Mouse (Mus musculus): ENCODE results near the gene Pcolce2. TPM values are rescaled to one million over a fixed set of nuclear protein-coding genes. Genes with fewer than 3 reads are reported as not detected.

The Pcolce2 gene
- polyA plus RNA-seq, 1 experiment, result 4.5 TPM

DNA sequence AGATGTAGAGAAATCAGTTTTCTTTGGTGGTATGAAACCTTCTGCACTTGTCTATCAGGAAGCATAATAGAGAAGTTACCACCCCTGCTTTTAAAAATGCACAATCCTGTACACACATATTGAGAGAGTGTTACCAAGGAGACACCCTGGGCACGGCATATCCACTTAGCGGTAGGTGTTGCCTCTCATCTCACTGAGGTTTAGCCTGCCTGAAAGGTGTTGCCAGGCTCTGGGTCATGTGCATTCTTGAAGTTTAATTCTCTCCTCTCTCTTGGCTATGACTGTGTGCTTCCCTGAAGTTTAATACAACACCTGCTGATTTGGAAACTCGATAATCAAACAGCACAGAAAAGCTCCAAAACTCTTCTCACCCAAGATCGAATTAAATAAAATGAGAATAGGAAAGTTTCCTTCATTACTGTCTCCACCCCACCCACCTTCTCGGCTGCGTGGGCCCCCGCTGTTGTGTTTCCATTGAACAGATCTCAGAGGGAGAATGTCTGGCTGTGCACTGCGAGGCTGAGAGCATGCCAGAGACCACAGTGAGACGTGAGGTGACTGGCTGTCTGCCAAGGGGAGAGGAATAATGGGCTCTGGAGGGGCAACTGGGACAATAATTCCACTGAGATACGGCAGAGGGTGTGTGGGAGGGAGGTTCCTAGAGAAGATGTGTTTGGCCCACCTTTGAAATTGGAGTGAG is 27.0 kb downstream of the Pcolce2 start:
- Histone ChIP-seq H3K27ac (ENCODE audit: insufficient read depth, low read length) (no peak overlapping the region), H3K4me3 (replicated peaks; ENCODE audit: insufficient read depth, low read depth, low read length) (no peak overlapping the region), H3K4me1 (ENCODE audit: control insufficient read depth, insufficient read depth, low read length) (no peaks in the 10 kb centered on the region; the same call in 1 of the 2 replicates), H3K27me3 (ENCODE audit: control insufficient read depth, insufficient read depth, low read length) (no peaks in the 10 kb centered on the region)
- no peak for TF ChIP-seq CTCF (IDR thresholded peaks at IDR 0.05; ENCODE audit: borderline replicate concordance, insufficient read depth, low read depth, low read length)
- no peak for TF ChIP-seq POLR2A (IDR thresholded peaks at IDR 0.05; ENCODE audit: borderline replicate concordance, insufficient read depth, low read length)
- DNase-seq, result no peak
- WGBS, result 36% methylated on average over 10 of the region's 10 CpGs

DNA sequence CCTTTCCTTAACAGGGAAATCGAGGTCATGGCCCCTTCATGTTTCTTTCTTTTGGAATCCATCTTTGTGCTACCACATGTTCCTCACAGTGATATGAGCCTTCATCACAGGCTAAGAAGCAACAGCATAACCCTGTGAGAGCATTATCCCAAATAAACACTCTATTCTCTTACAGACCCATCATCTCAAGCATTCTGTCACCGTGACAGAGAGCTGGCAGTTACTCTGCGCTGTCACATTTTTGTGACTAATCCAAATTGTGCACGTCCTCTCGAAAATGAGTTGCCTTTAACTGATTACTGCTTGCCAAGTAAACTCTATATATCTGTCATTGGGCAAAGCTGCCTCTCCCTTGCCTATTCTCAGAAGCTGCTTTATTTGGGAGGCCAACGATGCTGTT is 28.4 kb downstream of the Pcolce2 start:
- no peak for DNase-seq
- WGBS, result 86% methylated on average over 6 of the region's 6 CpGs

DNA sequence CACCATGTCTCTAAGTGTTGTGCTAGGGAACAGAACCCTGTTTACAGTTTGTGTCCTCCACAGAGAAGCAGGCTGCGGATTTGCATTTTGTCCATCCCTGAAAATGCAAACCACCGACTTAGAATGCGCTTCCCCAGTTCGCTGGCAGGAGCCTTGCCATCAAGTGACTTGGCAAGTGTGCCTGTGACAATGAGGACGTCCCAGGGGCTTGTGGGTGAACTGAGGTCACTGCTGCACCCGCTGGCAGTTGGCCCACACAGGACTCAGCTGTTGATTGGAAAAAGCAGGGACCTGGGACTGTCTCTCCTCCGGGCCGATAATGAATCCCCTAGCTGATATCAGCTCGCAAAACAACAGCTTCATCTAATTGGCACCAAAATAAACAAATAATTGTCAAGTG is 30.4 kb downstream of the Pcolce2 start:
- TF ChIP-seq POLR2A (IDR thresholded peaks at IDR 0.05; ENCODE audit: borderline replicate concordance, insufficient read depth, low read length) (no peak), CTCF (IDR thresholded peaks at IDR 0.05; ENCODE audit: borderline replicate concordance, insufficient read depth, low read depth, low read length) (no peak)
- 9% methylated on average over 9 of the region's 9 CpGs for WGBS
- no peak overlapping the region for H3K4me3 ChIP-seq (replicated peaks; ENCODE audit: insufficient read depth, low read depth, low read length)
- no peaks in the 10 kb centered on the region; the same call in 1 of the 2 replicates for H3K4me1 ChIP-seq (ENCODE audit: control insufficient read depth, insufficient read depth, low read length)
- H3K27ac ChIP-seq (ENCODE audit: insufficient read depth, low read length), result no peak overlapping the region
- H3K27me3 ChIP-seq (ENCODE audit: control insufficient read depth, insufficient read depth, low read length), result no peaks in the 10 kb centered on the region
- peak; percentile 61 to 70 for DNase-seq

More for the DNA sequence above, 28.4 kb downstream of the Pcolce2 start:
- no peak for TF ChIP-seq POLR2A (IDR thresholded peaks at IDR 0.05; ENCODE audit: borderline replicate concordance, insufficient read depth, low read length)
- no peak for TF ChIP-seq CTCF (IDR thresholded peaks at IDR 0.05; ENCODE audit: borderline replicate concordance, insufficient read depth, low read depth, low read length)
- no peak overlapping the region for H3K4me3 ChIP-seq (replicated peaks; ENCODE audit: insufficient read depth, low read depth, low read length)
- no peaks in the 10 kb centered on the region; the same call in 1 of the 2 replicates for H3K4me1 ChIP-seq (ENCODE audit: control insufficient read depth, insufficient read depth, low read length)
- H3K27ac ChIP-seq (ENCODE audit: insufficient read depth, low read length), result no peak overlapping the region
- H3K27me3 ChIP-seq (ENCODE audit: control insufficient read depth, insufficient read depth, low read length), result no peaks in the 10 kb centered on the region

DNA sequence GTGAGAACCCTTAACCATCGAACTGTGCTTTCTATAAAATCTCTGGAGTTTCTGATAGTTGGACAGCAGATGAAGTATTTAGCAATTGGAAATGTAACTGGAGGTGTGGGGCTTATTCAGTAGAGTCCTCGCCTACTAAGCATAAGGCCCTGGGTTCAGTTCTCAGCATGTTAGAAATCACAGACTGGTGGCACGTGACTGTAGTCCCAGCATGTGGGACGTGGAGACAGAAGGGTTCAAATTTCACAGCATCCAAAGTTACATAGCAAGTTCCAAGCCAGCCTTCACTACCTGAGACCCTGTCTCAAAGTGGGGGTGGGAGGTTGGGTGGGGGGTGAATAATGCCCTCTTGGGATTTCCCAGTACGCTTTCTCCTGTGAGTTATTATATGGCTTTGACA is 30.9 kb downstream of the Pcolce2 start:
- Histone ChIP-seq H3K4me3 (replicated peaks; ENCODE audit: insufficient read depth, low read depth, low read length) (no peak overlapping the region), H3K27me3 (ENCODE audit: control insufficient read depth, insufficient read depth, low read length) (no peaks in the 10 kb centered on the region), H3K4me1 (ENCODE audit: control insufficient read depth, insufficient read depth, low read length) (no peaks in the 10 kb centered on the region; the same call in 1 of the 2 replicates), H3K27ac (ENCODE audit: insufficient read depth, low read length) (no peak overlapping the region; the same call in 1 of the 2 replicates)
- 37% methylated on average over 5 of the region's 5 CpGs for WGBS
- no peak for TF ChIP-seq POLR2A (IDR thresholded peaks at IDR 0.05; ENCODE audit: borderline replicate concordance, insufficient read depth, low read length)
- no peak for TF ChIP-seq CTCF (IDR thresholded peaks at IDR 0.05; ENCODE audit: borderline replicate concordance, insufficient read depth, low read depth, low read length)
- no peak for DNase-seq

DNA sequence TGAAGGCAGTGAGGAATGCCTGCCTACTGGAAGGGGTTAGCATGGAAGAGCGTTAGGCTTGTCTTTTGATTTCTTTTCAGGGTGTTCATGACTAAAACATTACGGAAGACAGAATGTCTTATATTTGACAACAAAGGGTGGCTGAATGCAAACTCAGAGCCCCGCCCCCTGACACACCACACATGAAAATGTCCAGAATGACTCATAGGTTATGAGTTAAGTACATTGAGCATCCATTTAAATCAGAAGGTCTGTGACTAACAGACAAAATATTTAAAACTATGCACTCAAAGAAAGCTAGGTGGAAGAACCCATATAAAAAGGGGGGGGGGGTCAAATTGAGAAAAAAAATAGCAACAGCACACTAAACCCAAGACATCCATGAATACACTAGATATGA is 34.9 kb downstream of the Pcolce2 start:
- TF ChIP-seq CTCF (IDR thresholded peaks at IDR 0.05; ENCODE audit: borderline replicate concordance, insufficient read depth, low read depth, low read length), result no peak
- TF ChIP-seq POLR2A (IDR thresholded peaks at IDR 0.05; ENCODE audit: borderline replicate concordance, insufficient read depth, low read length), result no peak
- no peaks in the 10 kb centered on the region for H3K27me3 ChIP-seq (ENCODE audit: control insufficient read depth, insufficient read depth, low read length)
- peaks cover 4% of the 10 kb centered on the region; the same call in 1 of the 2 replicates for H3K4me1 ChIP-seq (ENCODE audit: control insufficient read depth, insufficient read depth, low read length)
- DNase-seq, result no peak
- WGBS, result 97% methylated on average over 3 of the region's 3 CpGs
- no peak overlapping the region for H3K27ac ChIP-seq (ENCODE audit: insufficient read depth, low read length)
- H3K4me3 ChIP-seq (replicated peaks; ENCODE audit: insufficient read depth, low read depth, low read length), result no peak overlapping the region

DNA sequence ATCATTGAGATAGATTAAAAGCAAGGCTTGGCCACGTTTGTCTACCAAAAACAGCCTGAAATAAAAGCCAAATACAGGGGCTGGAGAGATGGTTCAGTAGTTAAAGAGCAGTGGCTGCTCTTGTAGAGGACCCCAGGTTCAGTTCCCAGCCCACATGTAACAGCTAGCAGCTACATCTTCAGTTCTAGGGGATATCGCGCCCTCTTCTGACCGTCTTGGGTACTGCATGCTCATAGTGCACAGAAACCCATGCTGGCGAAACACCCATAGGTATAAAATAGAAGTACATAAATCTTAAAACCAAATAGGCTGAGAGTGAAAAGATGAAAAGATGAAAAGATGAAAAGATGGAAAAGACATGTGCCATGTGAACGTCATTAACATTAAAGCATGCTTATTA is 35.4 kb downstream of the Pcolce2 start:
- no peak for TF ChIP-seq POLR2A (IDR thresholded peaks at IDR 0.05; ENCODE audit: borderline replicate concordance, insufficient read depth, low read length)
- TF ChIP-seq CTCF (IDR thresholded peaks at IDR 0.05; ENCODE audit: borderline replicate concordance, insufficient read depth, low read depth, low read length), result peak; percentile 38; the same call in 1 of the 2 replicates
- no peak for DNase-seq
- 89% methylated on average over 6 of the region's 6 CpGs for WGBS

DNA sequence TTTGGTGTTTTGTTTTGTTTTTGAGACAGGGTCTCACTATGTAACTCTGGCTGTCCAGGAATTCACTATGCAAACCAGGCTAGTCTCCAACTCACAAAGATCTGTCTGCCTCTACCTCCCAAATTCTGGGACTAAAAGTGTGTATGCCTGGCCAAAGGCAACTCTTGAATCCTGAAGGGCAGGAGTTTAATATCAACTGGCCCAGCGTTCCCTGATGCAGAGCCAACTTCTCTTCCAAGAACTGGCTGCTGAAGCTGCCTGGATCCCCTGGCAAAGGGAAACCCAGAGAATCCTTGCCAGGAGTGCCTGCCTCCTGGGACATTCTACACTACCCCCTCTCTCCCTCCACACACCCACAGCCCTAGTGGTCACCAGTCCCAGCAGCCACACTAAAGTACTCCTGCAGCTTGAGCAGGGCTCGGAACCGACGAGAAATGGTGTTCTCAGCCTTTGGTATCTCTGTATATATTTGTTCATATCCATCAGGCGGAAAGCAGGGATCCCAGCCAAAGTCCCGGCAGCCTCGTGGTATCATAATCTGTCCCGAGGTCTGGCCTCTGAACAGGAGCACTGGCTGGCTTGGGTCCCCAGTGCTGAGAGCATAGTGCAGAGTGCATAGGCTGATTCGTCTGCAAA is 37.8 kb downstream of the Pcolce2 start:
- peak; percentile 72 to 77 for DNase-seq
- TF ChIP-seq CTCF (IDR thresholded peaks at IDR 0.05; ENCODE audit: borderline replicate concordance, insufficient read depth, low read depth, low read length), result no peak
- TF ChIP-seq POLR2A (IDR thresholded peaks at IDR 0.05; ENCODE audit: borderline replicate concordance, insufficient read depth, low read length), result no peak
- H3K27me3 ChIP-seq (ENCODE audit: control insufficient read depth, insufficient read depth, low read length), result no peaks in the 10 kb centered on the region
- peaks cover 4% of the 10 kb centered on the region; the same call in 1 of the 2 replicates for H3K4me1 ChIP-seq (ENCODE audit: control insufficient read depth, insufficient read depth, low read length)
- WGBS, result 7% methylated on average over 9 of the region's 9 CpGs
- peak overlapping the region; percentile 51 for H3K4me3 ChIP-seq (replicated peaks; ENCODE audit: insufficient read depth, low read depth, low read length)
- no peak overlapping the region for H3K27ac ChIP-seq (ENCODE audit: insufficient read depth, low read length)

More for the DNA sequence above, 35.4 kb downstream of the Pcolce2 start:
- no peak overlapping the region for H3K27ac ChIP-seq (ENCODE audit: insufficient read depth, low read length)
- no peaks in the 10 kb centered on the region for H3K27me3 ChIP-seq (ENCODE audit: control insufficient read depth, insufficient read depth, low read length)
- no peak overlapping the region for H3K4me3 ChIP-seq (replicated peaks; ENCODE audit: insufficient read depth, low read depth, low read length)
- H3K4me1 ChIP-seq (ENCODE audit: control insufficient read depth, insufficient read depth, low read length), result peaks cover 4% of the 10 kb centered on the region; the same call in 1 of the 2 replicates
